Mouse (Mus musculus) ovary, postnatal 14 days (tissue): Measurements from ENCODE around the gene Prkce.

Source experiments
- DNase-seq: peaks from one replicate; pipeline ENCODE4 v3.0.0; 2022; ENCODE audit warnings: low spot score

Prkce gene

GRCm38 (mm10) chr17:86489827-86490226 lies 322.2 kb downstream of the Prkce start:
- DNase-seq = no peak

- no peak for DNase-seq
Measured at GRCm38 (mm10) chr17:86492376-86492775, 324.8 kb downstream of the Prkce start.

DNA sequence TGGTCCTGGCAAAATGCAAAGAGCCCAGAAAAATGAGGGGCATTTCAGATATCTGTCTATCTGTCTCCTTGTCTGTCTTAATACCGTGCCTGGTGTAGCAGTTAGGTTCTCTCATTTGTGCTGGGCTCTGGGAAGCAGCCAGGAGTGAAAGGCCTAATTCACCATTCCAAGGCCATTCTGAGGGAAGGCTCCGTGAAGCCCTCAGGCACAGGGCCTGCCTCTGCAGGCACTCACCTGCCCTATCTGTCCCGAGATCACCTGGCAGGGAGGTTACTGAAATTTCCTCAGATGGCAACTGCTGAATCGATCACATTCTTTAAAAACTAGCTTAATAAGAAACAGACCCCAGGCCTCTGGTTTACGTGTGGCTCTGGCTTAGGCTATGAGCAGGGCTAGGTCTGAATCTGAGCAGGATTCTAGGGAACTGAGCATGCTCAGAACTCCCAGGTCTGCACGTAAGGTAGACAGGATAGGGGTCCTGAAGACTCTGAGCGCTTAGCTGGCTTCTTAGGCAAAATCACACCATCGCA lies 326.4 kb downstream of the Prkce start:
- no peak for DNase-seq

- DNase-seq = no peak
Measured at GRCm38 (mm10) chr17:86494494-86494893, 326.9 kb downstream of the Prkce start.

DNA sequence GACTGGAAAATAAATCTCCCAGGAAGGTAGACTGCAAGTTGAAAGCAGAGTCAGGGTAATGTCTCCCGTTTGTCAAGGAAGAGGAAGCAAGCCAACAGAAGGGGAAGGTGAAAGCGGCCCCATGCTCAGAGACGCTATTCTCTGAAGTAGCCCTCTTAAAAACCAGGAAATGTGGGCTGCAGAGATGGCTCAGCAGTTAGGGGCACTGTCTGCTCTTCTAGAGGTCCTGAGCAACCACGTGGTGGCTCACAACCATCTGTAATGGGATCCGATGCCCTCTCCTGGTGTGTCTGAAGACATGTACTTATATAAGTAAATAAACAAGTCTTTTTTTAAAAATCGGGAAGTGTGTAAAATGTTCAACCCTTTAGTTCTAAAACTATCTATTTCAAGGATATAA lies 327.3 kb downstream of the Prkce start:
- no peak for DNase-seq

DNA sequence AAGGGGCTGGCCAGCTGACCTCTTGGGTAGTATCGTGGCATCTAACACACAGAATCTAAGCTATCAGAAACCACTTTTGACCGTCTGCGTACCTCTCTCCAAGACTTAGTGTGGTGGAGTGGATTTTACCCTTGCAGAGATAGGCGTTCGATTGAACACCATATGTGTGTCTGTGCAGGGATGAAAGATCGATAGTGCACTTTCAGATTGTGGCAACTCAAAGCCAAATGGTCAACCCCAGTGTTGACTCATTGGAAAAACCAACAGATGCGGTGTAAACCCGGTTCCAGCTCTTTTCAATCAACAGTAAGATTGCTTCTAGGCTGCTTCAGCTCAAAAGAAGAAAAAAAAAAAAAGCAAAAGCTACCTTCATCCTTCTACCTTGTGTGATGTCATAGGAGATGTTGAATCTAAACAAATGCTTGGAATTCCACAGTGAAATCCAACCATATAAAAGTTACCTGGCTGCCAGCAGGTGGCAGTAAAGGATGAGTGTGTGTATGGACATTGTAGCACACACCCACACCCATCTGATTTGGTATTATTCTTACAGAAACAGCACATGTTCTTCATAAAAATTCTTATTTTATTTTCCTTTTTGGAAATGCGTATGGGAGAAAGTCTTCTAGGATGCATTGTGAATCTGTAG lies 328.7 kb downstream of the Prkce start:
- peak; percentile 42 for DNase-seq

DNA sequence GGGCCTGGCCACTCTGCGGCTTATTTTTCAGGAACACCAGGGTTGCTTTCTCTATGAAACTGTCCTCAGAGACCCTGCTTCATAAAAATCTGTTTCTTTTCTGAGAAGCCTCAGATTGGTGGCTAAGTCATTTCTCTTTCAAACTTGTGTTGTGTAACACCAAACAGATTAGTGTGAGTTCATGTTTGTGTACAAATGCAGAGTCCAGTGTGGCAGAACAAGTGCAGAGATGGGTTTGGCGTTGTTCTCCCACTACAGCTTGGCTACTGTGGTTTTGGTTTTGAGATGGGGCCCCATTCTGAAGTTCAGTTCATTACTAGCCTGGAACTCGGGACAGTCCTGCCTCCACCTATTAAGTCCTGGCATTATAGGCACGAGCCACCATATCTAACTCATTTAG lies 329.7 kb downstream of the Prkce start:
- no peak for DNase-seq

- no peak for DNase-seq
Measured at GRCm38 (mm10) chr17:86499359-86500045, 331.9 kb downstream of the Prkce start.

DNA sequence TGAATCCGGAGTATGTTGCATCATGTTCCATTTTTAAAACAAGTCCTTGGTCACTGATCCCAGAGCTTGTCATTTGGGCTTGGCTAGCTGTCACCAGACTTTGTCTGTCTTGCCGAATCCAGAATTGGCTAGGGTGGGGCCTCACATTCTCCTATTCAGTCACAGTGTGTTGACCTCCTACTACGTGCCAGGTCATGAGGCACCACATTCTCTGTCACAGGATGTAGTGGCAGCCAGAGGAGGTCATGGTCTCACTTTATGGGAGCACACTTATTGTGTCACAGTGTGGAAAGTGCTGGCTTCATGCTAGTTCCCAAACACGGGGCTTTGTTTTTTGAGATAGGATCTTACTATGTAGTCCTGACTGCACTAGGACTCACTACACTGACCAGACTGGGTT lies 333.8 kb downstream of the Prkce start:
- DNase-seq = no peak

- DNase-seq = no peak
Measured at GRCm38 (mm10) chr17:86503208-86503897, 335.8 kb downstream of the Prkce start.

DNA sequence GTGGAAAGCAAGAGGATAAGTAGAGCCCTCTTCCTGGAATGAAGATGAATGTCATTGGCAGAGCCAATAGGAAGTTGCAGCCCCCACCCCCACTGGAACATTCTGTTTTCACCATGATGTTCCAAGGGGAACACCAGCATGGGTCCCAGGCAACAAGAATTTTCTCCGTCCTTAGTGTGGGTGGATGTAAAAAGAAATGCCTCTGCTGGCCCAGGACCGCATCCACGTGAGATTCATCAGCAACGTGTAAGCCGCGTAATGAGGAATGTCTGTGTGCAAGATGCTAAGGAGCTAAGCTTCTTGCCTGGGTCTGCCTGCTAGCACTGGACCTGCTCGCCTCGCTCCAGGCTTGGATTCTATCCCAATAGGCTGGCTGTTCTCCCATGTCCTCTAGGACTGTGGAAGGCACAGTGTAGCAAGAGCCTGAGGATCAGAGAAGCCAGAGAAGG lies 337.6 kb downstream of the Prkce start, which contains the start of gene Gm10309:
Gene Gm10309, minus strand, starts transcription at position 50 of the 449 bp plus-strand sequence.
- no peak for DNase-seq

GRCm38 (mm10) chr17:86506881-86507280 lies 339.3 kb downstream of the Prkce start:
- no peak for DNase-seq

DNA sequence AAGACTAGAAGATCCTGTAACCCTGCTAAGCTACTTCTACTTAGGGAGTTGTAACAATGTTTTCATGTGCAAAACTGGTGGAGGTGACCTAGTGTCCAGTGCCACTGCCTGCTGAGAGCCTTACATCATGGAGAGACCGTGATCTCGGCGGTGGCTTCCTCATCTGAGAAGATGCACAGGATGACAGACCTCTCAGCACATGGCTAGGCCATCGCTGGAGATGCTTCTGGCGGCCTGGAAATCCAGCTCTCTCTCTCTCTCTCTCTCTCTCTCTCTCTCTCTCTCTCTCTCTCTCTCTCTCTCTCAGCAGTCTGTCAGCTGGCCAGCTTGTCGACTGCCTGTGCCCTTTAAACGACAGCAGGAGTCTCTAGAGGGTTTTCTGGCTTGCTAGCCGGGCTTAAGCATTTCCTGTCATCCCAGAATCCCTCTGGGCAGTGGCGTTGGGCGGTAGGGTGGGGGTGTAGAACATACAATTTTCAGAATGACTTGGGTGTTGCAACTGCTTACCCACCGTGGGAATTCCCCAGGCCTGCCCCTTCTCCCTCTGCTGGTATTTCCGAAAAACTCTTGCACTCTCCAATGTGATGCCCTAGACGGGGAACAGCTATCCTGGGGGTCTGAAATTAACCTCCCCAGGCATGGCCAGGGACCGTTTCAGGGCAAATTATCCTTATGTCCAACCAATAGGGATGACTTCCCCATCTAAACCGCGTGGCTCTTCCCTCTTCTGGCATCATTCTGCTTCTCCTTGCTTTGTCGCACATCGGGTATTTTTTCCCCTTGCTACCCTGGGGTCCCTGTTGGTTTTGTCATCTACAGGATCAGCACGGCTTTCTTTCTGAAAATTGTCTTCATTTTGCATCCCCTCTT lies 340.0 kb downstream of the Prkce start:
- DNase-seq = no peak

DNA sequence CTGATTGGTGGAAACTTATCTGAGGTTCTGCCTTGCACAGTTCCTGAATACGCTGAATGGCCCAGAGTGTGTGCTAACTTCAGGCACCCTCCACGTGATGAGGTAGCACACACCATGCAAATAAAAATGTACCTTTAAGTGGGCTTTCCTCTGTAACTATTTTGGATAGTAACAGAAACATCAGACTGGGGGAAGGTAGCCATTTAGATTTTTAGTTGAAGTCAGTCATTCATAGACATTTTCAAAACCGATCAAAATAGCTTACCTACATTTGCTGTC lies 340.6 kb downstream of the Prkce start:
- DNase-seq = no peak

DNA sequence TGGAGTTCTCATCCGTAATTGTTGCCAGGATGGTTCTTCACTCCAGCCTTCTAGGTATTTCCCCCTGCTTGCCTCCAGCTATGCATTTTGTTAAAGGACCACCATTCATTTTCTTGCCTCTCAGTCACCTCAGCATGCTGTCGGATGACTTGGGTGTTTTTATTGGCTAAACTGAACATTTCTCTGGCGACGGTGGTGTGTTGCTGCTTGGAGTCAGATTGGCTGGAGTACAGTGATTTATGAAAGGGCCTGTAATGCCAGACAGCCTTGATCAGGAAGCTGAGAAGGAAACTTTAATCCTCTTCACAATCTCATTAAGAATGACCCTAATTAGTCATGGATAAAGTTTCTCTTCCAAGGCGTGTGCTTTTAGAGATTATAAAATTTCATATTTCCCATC lies 342.3 kb downstream of the Prkce start:
- DNase-seq = no peak

DNA sequence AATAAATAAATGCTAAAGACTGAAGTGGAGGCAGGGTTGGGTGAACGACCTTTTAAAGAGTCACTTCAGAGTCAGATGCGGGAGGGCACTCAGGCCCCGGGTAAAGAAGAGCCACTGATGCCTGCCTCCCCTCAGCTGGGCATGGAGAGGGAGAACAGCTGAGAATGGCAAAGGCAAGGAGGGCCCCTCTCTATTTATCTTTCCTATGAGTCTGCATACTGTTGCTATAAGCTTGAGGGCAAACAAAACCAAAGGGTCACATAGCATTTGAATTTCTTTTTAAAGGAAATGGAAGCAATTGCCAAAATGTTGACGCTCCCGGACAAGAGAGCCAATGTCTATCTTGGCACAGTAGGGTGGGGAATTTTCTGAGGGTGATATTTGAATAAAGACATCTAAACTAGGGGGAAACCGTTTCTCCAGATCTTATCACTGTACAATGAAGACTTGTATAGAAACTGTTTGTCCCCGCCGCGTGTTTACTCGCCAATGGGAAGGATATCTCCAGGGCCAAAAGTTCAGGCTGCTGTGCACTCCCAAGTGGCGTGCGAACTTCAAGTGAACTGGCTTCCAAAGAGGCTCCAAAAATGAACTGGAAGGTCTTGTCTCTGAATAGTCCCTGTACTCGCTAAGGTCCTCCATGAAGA lies 347.5 kb downstream of the Prkce start:
- no peak for DNase-seq

GRCm38 (mm10) chr17:86516630-86517029 lies 349.0 kb downstream of the Prkce start:
- DNase-seq = no peak

- DNase-seq = no peak
Measured at GRCm38 (mm10) chr17:86518604-86519003, 351.0 kb downstream of the Prkce start.

- no peak for DNase-seq
Measured at GRCm38 (mm10) chr17:86521252-86521651, 353.7 kb downstream of the Prkce start.

DNA sequence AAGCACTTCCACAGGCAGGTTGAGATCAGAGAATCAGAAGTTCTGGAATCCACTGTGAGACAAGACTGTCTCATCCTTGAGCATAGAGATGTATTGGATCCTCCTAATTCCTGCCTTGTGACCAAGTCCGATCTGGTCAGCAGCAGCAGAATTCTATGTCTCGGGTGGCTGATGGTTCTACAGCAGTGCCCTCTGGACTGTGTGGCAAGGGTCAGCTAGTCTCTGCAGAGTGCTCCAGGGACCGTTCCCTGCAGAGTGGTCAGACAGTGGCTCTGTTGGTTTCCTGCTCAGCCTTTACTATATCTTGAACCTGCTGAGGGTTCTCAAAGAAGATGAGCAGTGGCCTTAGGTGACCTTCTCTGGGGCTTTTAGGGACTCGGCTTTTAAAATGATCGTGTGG lies 355.1 kb downstream of the Prkce start:
- no peak for DNase-seq

- no peak for DNase-seq
Measured at GRCm38 (mm10) chr17:86523374-86523773, 355.8 kb downstream of the Prkce start.

DNA sequence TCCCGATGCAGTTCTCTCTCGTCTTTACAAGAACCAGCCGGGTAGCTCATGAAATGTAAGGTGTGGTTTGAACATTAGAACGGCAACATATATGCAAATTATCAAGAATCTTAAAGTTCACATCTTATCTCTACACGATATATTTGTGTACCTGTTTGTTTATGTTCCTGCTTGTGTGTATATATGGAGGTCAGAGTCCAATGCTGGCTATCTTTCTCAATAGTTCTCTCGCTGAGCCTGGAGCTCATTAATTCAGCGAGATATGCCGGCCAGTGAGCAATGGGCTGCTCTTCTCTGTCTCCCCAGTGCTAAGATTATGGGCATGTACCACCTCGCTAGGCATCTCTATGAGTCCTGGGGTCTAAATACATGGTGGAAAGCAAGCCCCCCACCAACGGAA lies 356.3 kb downstream of the Prkce start:
- no peak for DNase-seq
